Mouse (Mus musculus) midbrain, embryonic 14.5 days (tissue): ENCODE measurements at regions not wholly inside any gene's neighbourhood (a gene's known extent, or its start where the extent isn't known, plus 50 kb on each side); places are given as distances from the start of the nearest gene placed in this dataset.

Experiments used
- ATAC-seq: fragments of 200-750 bp; cut with Nextera tagmentation; 2 replicates; pipeline ENCODE4 v1.8.0; 2017; ENCODE audit warnings: moderate number of reproducible peaks, moderate library complexity; ENCODE audit not compliant: low FRiP score, low TSS enrichment
- DNase-seq: peaks from one replicate; pipeline ENCODE4 v3.0.0-alpha.2; 2015
- H3K27ac ChIP-seq: fragments of 300-500 bp; sonication (generic); replicated peaks from 2 replicates; pipeline ENCODE4 v1.5.1; 2014; ENCODE audit warnings: mild to moderate bottlenecking, low read depth, low read length, moderate library complexity
- H3K27me3 ChIP-seq: fragments of 300-500 bp; sonication (generic); 2 replicates; pipeline ENCODE4 v1.6.1; 2014; ENCODE audit warnings: low read length, control low read depth, mixed read lengths; ENCODE audit not compliant: control insufficient read depth, insufficient read depth
- H3K36me3 ChIP-seq: fragments of 300-500 bp; sonication (generic); 2 replicates; pipeline ENCODE4 v1.6.1; 2014; ENCODE audit warnings: low read length, control low read depth; ENCODE audit not compliant: control insufficient read depth, insufficient read depth
- H3K4me1 ChIP-seq: fragments of 300-500 bp; sonication (generic); 2 replicates; pipeline ENCODE4 v1.6.1; 2014; ENCODE audit warnings: mild to moderate bottlenecking, antibody characterized with exemption, low read length, control low read depth; ENCODE audit not compliant: control insufficient read depth, insufficient read depth
- H3K4me2 ChIP-seq: fragments of 300-500 bp; sonication (generic); 2 replicates; pipeline ENCODE4 v1.6.1; 2014; ENCODE audit warnings: mild to moderate bottlenecking, low read length, moderate library complexity
- H3K4me3 ChIP-seq: fragments of 300-500 bp; sonication (generic); replicated peaks from 2 replicates; pipeline ENCODE4 v1.5.1; 2014; ENCODE audit warnings: low read depth, low read length
- H3K9ac ChIP-seq: fragments of 300-500 bp; sonication (generic); replicated peaks from 2 replicates; pipeline ENCODE4 v1.6.1; 2014; ENCODE audit warnings: mild to moderate bottlenecking, low read length, moderate library complexity
- H3K9me3 ChIP-seq: fragments of 300-500 bp; sonication (generic); 2 replicates; pipeline ENCODE4 v1.6.1; 2016; ENCODE audit warnings: low read length, control low read depth, mixed read lengths; ENCODE audit not compliant: control insufficient read depth
- WGBS: fragments of 180-500 bp; shearing (Covaris S2); extraction: QIAGEN DNeasy Blood & Tissue Kit; methylation state at CpG from one replicate; pipeline ENCODE4 v1.1.7; 2014; 5-methylcytosine and 5-hydroxymethylcytosine counted together

GRCm38 (mm10) chr5:45062567-45062966 lies 263.1 kb upstream of the Ldb2 start:
- WGBS = 21% methylated on average over 2 of the region's 2 CpGs

GRCm38 (mm10) chr5:45055276-45055959 lies 255.9 kb upstream of the Ldb2 start:
- no peak for ATAC-seq
- DNase-seq = no peak
- Histone ChIP-seq H3K36me3 (no peaks in the 10 kb centered on the region), H3K4me1 (no peaks in the 10 kb centered on the region), H3K9ac (no peak overlapping the region), H3K4me2 (no peak overlapping the region), H3K9me3 (no peaks in the 10 kb centered on the region), H3K4me3 (no peak overlapping the region), H3K27ac (no peak overlapping the region), H3K27me3 (no peaks in the 10 kb centered on the region)
- 83% methylated on average over 4 of the region's 4 CpGs for WGBS

More at GRCm38 (mm10) chr5:45062567-45062966, 263.1 kb upstream of the Ldb2 start:
- Histone ChIP-seq H3K27ac (no peak overlapping the region), H3K4me1 (no peaks in the 10 kb centered on the region), H3K27me3 (no peaks in the 10 kb centered on the region), H3K4me3 (no peak overlapping the region), H3K4me2 (no peak overlapping the region), H3K9ac (no peak overlapping the region), H3K9me3 (no peaks in the 10 kb centered on the region), H3K36me3 (no peaks in the 10 kb centered on the region)
- no peak for ATAC-seq
- no peak for DNase-seq

- no peaks in the 10 kb centered on the region for H3K4me1 ChIP-seq
- H3K9ac ChIP-seq = no peak overlapping the region
- no peaks in the 10 kb centered on the region for H3K9me3 ChIP-seq
- H3K27me3 ChIP-seq = no peaks in the 10 kb centered on the region
- ATAC-seq = no peak
- H3K36me3 ChIP-seq = no peaks in the 10 kb centered on the region
- H3K4me3 ChIP-seq = no peak overlapping the region
- DNase-seq = no peak
- H3K27ac ChIP-seq = no peak overlapping the region
- no peak overlapping the region for H3K4me2 ChIP-seq
These were observed 249.9 kb upstream of the Ldb2 start for GRCm38 (mm10) chr5:45049410-45049809.

GRCm38 (mm10) chr5:45042914-45043313 lies 243.4 kb upstream of the Ldb2 start:
- Histone ChIP-seq H3K4me2 (no peak overlapping the region), H3K4me1 (no peaks in the 10 kb centered on the region), H3K36me3 (no peaks in the 10 kb centered on the region), H3K27me3 (no peaks in the 10 kb centered on the region), H3K9me3 (no peaks in the 10 kb centered on the region), H3K4me3 (no peak overlapping the region), H3K27ac (no peak overlapping the region), H3K9ac (no peak overlapping the region)
- 79% methylated on average over 2 of the region's 2 CpGs for WGBS
- DNase-seq (peak; percentile 19), ATAC-seq (no peak)

GRCm38 (mm10) chr5:45036430-45036829 lies 236.9 kb upstream of the Ldb2 start:
- DNase-seq = no peak
- ATAC-seq = no peak
- 88% methylated on average over 1 of the region's 1 CpGs for WGBS

GRCm38 (mm10) chr5:45033146-45033545 lies 233.7 kb upstream of the Ldb2 start:
- Histone ChIP-seq H3K4me1 (no peaks in the 10 kb centered on the region), H3K4me2 (no peak overlapping the region), H3K36me3 (no peaks in the 10 kb centered on the region), H3K27me3 (no peaks in the 10 kb centered on the region), H3K27ac (no peak overlapping the region), H3K9me3 (no peaks in the 10 kb centered on the region), H3K9ac (no peak overlapping the region), H3K4me3 (no peak overlapping the region)
- ATAC-seq (no peak), DNase-seq (no peak)
- WGBS = 69% methylated on average over 1 of the region's 1 CpGs

More at GRCm38 (mm10) chr5:45036430-45036829, 236.9 kb upstream of the Ldb2 start:
- no peaks in the 10 kb centered on the region for H3K4me1 ChIP-seq
- no peak overlapping the region for H3K27ac ChIP-seq
- H3K4me2 ChIP-seq = no peak overlapping the region
- H3K4me3 ChIP-seq = no peak overlapping the region
- H3K27me3 ChIP-seq = no peaks in the 10 kb centered on the region
- H3K9ac ChIP-seq = no peak overlapping the region
- H3K36me3 ChIP-seq = no peaks in the 10 kb centered on the region
- no peaks in the 10 kb centered on the region for H3K9me3 ChIP-seq

- Histone ChIP-seq H3K9ac (no peak overlapping the region), H3K9me3 (no peaks in the 10 kb centered on the region), H3K27ac (no peak overlapping the region), H3K4me3 (no peak overlapping the region), H3K4me1 (no peaks in the 10 kb centered on the region), H3K36me3 (no peaks in the 10 kb centered on the region), H3K27me3 (no peaks in the 10 kb centered on the region), H3K4me2 (no peak overlapping the region)
- no peak for ATAC-seq
- DNase-seq = no peak
- 29% methylated on average over 3 of the region's 3 CpGs for WGBS
These were observed 228.4 kb upstream of the Ldb2 start for GRCm38 (mm10) chr5:45027876-45028275.

GRCm38 (mm10) chr5:45025383-45025782 lies 225.9 kb upstream of the Ldb2 start:
- no peak for ATAC-seq
- WGBS = 84% methylated on average over 2 of the region's 2 CpGs

GRCm38 (mm10) chr5:45007930-45008329 lies 208.4 kb upstream of the Ldb2 start:
- H3K27ac ChIP-seq = no peak overlapping the region
- peak; percentile 74; the same call in 1 of the 2 replicates for ATAC-seq
- H3K27me3 ChIP-seq = no peaks in the 10 kb centered on the region
- H3K4me1 ChIP-seq = no peaks in the 10 kb centered on the region
- no peaks in the 10 kb centered on the region for H3K9me3 ChIP-seq
- H3K4me3 ChIP-seq = no peak overlapping the region
- H3K9ac ChIP-seq = no peak overlapping the region
- H3K4me2 ChIP-seq = no peak overlapping the region
- 14% methylated on average over 2 of the region's 2 CpGs for WGBS
- H3K36me3 ChIP-seq = no peaks in the 10 kb centered on the region
- peak; percentile 68 for DNase-seq

More at GRCm38 (mm10) chr5:45025383-45025782, 225.9 kb upstream of the Ldb2 start:
- Histone ChIP-seq H3K9me3 (no peaks in the 10 kb centered on the region), H3K4me2 (no peak overlapping the region), H3K36me3 (no peaks in the 10 kb centered on the region), H3K27me3 (no peaks in the 10 kb centered on the region), H3K27ac (no peak overlapping the region), H3K4me1 (no peaks in the 10 kb centered on the region), H3K4me3 (no peak overlapping the region), H3K9ac (no peak overlapping the region)
- DNase-seq = peak; percentile 33
